Mouse (Mus musculus): ENCODE data around the gene Utp15.

The Utp15 gene

GRCm38 (mm10) chr13:98262636-98263457 lies at the start of gene Utp15, which contains the start of gene Ankra2:
Gene Utp15, minus strand, starts transcription at chr13:98263041.
Gene Ankra2, plus strand, starts transcription at chr13:98263074.
- peak; percentile 99 for DNase-seq (ENCODE audit: low read depth)

- DNase-seq (ENCODE audit: low read depth): no peak
Measured at GRCm38 (mm10) chr13:98311597-98311996, 48.8 kb upstream of the Utp15 start.

GRCm38 (mm10) chr13:98308724-98309123 lies 45.9 kb upstream of the Utp15 start:
- no peak for DNase-seq (ENCODE audit: low read depth)

- DNase-seq (ENCODE audit: low read depth): no peak
Measured at GRCm38 (mm10) chr13:98308004-98308403, 45.2 kb upstream of the Utp15 start.

GRCm38 (mm10) chr13:98306852-98307475 lies 44.1 kb upstream of the Utp15 start:
- no peak for DNase-seq (ENCODE audit: low read depth)

GRCm38 (mm10) chr13:98306393-98306792 lies 43.6 kb upstream of the Utp15 start:
- DNase-seq (ENCODE audit: low read depth): no peak

GRCm38 (mm10) chr13:98305257-98305656 lies 42.4 kb upstream of the Utp15 start:
- DNase-seq (ENCODE audit: low read depth): no peak

GRCm38 (mm10) chr13:98298833-98299758 lies 36.3 kb upstream of the Utp15 start:
- peak; percentile 92 for DNase-seq (ENCODE audit: low read depth)

- DNase-seq (ENCODE audit: low read depth): no peak
Measured at GRCm38 (mm10) chr13:98297883-98298482, 35.1 kb upstream of the Utp15 start.

GRCm38 (mm10) chr13:98296072-98296471 lies 33.2 kb upstream of the Utp15 start:
- DNase-seq (ENCODE audit: low read depth): peak; percentile 48

GRCm38 (mm10) chr13:98291712-98292111 lies 28.9 kb upstream of the Utp15 start:
- DNase-seq (ENCODE audit: low read depth): no peak

GRCm38 (mm10) chr13:98290719-98291118 lies 27.9 kb upstream of the Utp15 start:
- no peak for DNase-seq (ENCODE audit: low read depth)

- peak; percentile 72 for DNase-seq (ENCODE audit: low read depth)
Measured at GRCm38 (mm10) chr13:98280990-98281650, 18.3 kb upstream of the Utp15 start.

- no peak for DNase-seq (ENCODE audit: low read depth)
Measured at GRCm38 (mm10) chr13:98279686-98280085, 16.8 kb upstream of the Utp15 start, which contains the start of gene Gm21976. Gene Gm21976, plus strand, starts transcription at chr13:98279887.

GRCm38 (mm10) chr13:98277501-98277900 lies 14.7 kb upstream of the Utp15 start:
- DNase-seq (ENCODE audit: low read depth): no peak

GRCm38 (mm10) chr13:98276253-98276652 lies 13.4 kb upstream of the Utp15 start:
- DNase-seq (ENCODE audit: low read depth): no peak

GRCm38 (mm10) chr13:98275646-98276045 lies 12.8 kb upstream of the Utp15 start:
- peak; percentile 87 for DNase-seq (ENCODE audit: low read depth)

GRCm38 (mm10) chr13:98274023-98274422 lies 11.2 kb upstream of the Utp15 start:
- no peak for DNase-seq (ENCODE audit: low read depth)

GRCm38 (mm10) chr13:98264111-98264510 lies 1.3 kb upstream of the Utp15 start:
- peak; percentile 65 for DNase-seq (ENCODE audit: low read depth)

- no peak for DNase-seq (ENCODE audit: low read depth)
Measured at GRCm38 (mm10) chr13:98263458-98263987, 682 bp upstream of the Utp15 start.

GRCm38 (mm10) chr13:98254921-98255320 lies 7.9 kb downstream of the Utp15 start:
- DNase-seq (ENCODE audit: low read depth): peak; percentile 52
